Mouse (Mus musculus) forebrain, embryonic 12.5 days (tissue): Measurements from ENCODE around the gene Slc25a39. TPM values are rescaled to one million over a fixed set of nuclear protein-coding genes. Genes with fewer than 3 reads are reported as not detected.

ENCODE experiments used
- ATAC-seq: fragments of 200-750 bp; cut with Nextera tagmentation; 2 replicates; pipeline ENCODE4 v1.8.0; 2017; ENCODE audit warnings: moderate TSS enrichment; ENCODE audit not compliant: low FRiP score
- H3K27ac ChIP-seq: fragments of 300-500 bp; sonication (generic); 2 replicates; pipeline ENCODE4 v1.5.1; 2016; ENCODE audit warnings: mild to moderate bottlenecking
- H3K27me3 ChIP-seq: fragments of 300-500 bp; sonication (generic); 2 replicates; pipeline ENCODE4 v1.6.1; 2016; ENCODE audit warnings: mild to moderate bottlenecking
- H3K36me3 ChIP-seq: fragments of 300-500 bp; sonication (generic); replicated peaks from 2 replicates; pipeline ENCODE4 v1.6.1; 2016; ENCODE audit warnings: mild to moderate bottlenecking
- H3K4me1 ChIP-seq: fragments of 300-500 bp; sonication (generic); 2 replicates; pipeline ENCODE4 v1.6.1; 2016
- H3K4me2 ChIP-seq: fragments of 300-500 bp; sonication (generic); 2 replicates; pipeline ENCODE4 v1.6.1; 2016; ENCODE audit warnings: mild to moderate bottlenecking, moderate library complexity
- H3K4me3 ChIP-seq: fragments of 300-500 bp; sonication (generic); replicated peaks from 2 replicates; pipeline ENCODE4 v1.5.1; 2016; ENCODE audit warnings: mild to moderate bottlenecking
- H3K9ac ChIP-seq: fragments of 300-500 bp; sonication (generic); 2 replicates; pipeline ENCODE4 v1.6.1; 2016; ENCODE audit warnings: mild to moderate bottlenecking
- H3K9me3 ChIP-seq: fragments of 300-500 bp; sonication (generic); 2 replicates; pipeline ENCODE4 v1.6.1; 2016
- WGBS: fragments of 180-500 bp; shearing (Covaris S2); methylation state at CpG from one replicate; pipeline ENCODE4 v1.1.7; 2016; 5-methylcytosine and 5-hydroxymethylcytosine counted together
- polyA plus RNA-seq: library from polyadenylated mRNA; unstranded; fragments of >200 nt; fragmentation: Nextera tagmentation; extraction: Ambion mirVana; gene quantifications from 2 replicates; pipeline ENCODE4 v1.2.1, GENCODE M21; 2016

Slc25a39 gene
- polyA plus RNA-seq = 173 TPM in 2 replicates

GRCm38 (mm10) chr11:102407834-102408215 lies at the start of gene Slc25a39:
TSS of gene Slc25a39 (minus strand) at chr11:102407946.
- Histone ChIP-seq H3K4me2 (peak within 1 kb of the TSS; percentile 85), H3K4me1 (peaks cover 42% of the 10 kb centered on the region), H3K27me3 (no peaks in the 10 kb centered on the region), H3K27ac (peak within 1 kb of the TSS; percentile 80), H3K36me3 (peaks cover 21% of the 10 kb centered on the region), H3K4me3 (peak within 1 kb of the TSS; percentile 80), H3K9me3 (no peaks in the 10 kb centered on the region), H3K9ac (peak within 1 kb of the TSS; percentile 87)
- under 1% methylated on average over 19 of the region's 19 CpGs for WGBS
- peak; percentile 4; the same call in 1 of the 2 replicates for ATAC-seq

GRCm38 (mm10) chr11:102455740-102456396 lies 48.1 kb upstream of the Slc25a39 start:
- peak; percentile 94 for ATAC-seq
- Histone ChIP-seq H3K9me3 (no peaks in the 10 kb centered on the region), H3K4me1 (peaks cover 23% of the 10 kb centered on the region), H3K9ac (peak overlapping the region; percentile 50), H3K4me2 (peak overlapping the region; percentile 88), H3K27ac (peak overlapping the region; percentile 71), H3K27me3 (peaks cover 67% of the 10 kb centered on the region), H3K4me3 (peak overlapping the region; percentile 48), H3K36me3 (no peaks in the 10 kb centered on the region)
- under 1% methylated on average over 40 of the region's 40 CpGs for WGBS

- H3K4me1 ChIP-seq = peaks cover 29% of the 10 kb centered on the region
- ATAC-seq = no peak
- H3K9ac ChIP-seq = no peak overlapping the region
- 17% methylated on average over 10 of the region's 10 CpGs for WGBS
- no peaks in the 10 kb centered on the region for H3K36me3 ChIP-seq
- peaks cover 81% of the 10 kb centered on the region for H3K27me3 ChIP-seq
- no peaks in the 10 kb centered on the region for H3K9me3 ChIP-seq
- no peak overlapping the region for H3K4me2 ChIP-seq
- no peak overlapping the region for H3K4me3 ChIP-seq
- H3K27ac ChIP-seq = no peak overlapping the region
Measured at GRCm38 (mm10) chr11:102453131-102453530, 45.4 kb upstream of the Slc25a39 start.

GRCm38 (mm10) chr11:102449043-102450008 lies 41.6 kb upstream of the Slc25a39 start:
- Histone ChIP-seq H3K4me3 (no peak overlapping the region), H3K9me3 (no peaks in the 10 kb centered on the region), H3K4me1 (peaks cover 35% of the 10 kb centered on the region), H3K27ac (no peak overlapping the region), H3K27me3 (peaks cover 53% of the 10 kb centered on the region), H3K9ac (no peak overlapping the region), H3K36me3 (no peaks in the 10 kb centered on the region), H3K4me2 (no peak overlapping the region)
- 48% methylated on average over 17 of the region's 17 CpGs for WGBS
- no peak for ATAC-seq

- Histone ChIP-seq H3K9me3 (no peaks in the 10 kb centered on the region), H3K4me3 (no peak overlapping the region), H3K27ac (no peak overlapping the region), H3K4me2 (no peak overlapping the region), H3K36me3 (peaks cover 8% of the 10 kb centered on the region), H3K4me1 (peaks cover 45% of the 10 kb centered on the region), H3K9ac (no peak overlapping the region), H3K27me3 (peaks cover 44% of the 10 kb centered on the region)
- WGBS = 11% methylated on average over 8 of the region's 8 CpGs
- no peak for ATAC-seq
Measured at GRCm38 (mm10) chr11:102448327-102448726, 40.6 kb upstream of the Slc25a39 start.

- Histone ChIP-seq H3K9me3 (no peaks in the 10 kb centered on the region), H3K27ac (peak within 1 kb of the TSS; percentile 94), H3K4me1 (peaks cover 45% of the 10 kb centered on the region), H3K4me2 (peak within 1 kb of the TSS; percentile 89), H3K27me3 (peaks cover 38% of the 10 kb centered on the region), H3K36me3 (peaks cover 14% of the 10 kb centered on the region), H3K9ac (peak within 1 kb of the TSS; percentile 94), H3K4me3 (peak within 1 kb of the TSS; percentile 75)
- under 1% methylated on average over 37 of the region's 40 CpGs for WGBS
- ATAC-seq = peak; percentile 82
Measured at GRCm38 (mm10) chr11:102447497-102447896, 39.8 kb upstream of the Slc25a39 start, which contains the start of gene Fam171a2. TSS of gene Fam171a2 (minus strand) at chr11:102447682.

GRCm38 (mm10) chr11:102446581-102447461 lies 39.1 kb upstream of the Slc25a39 start:
- Histone ChIP-seq H3K4me3 (peak overlapping the region; percentile 75), H3K4me1 (peaks cover 45% of the 10 kb centered on the region), H3K4me2 (peak overlapping the region; percentile 89), H3K36me3 (peaks cover 21% of the 10 kb centered on the region), H3K27ac (peak overlapping the region; percentile 94), H3K27me3 (peaks cover 32% of the 10 kb centered on the region), H3K9ac (peak overlapping the region; percentile 94), H3K9me3 (no peaks in the 10 kb centered on the region)
- WGBS = 0% methylated on average over 48 of the region's 49 CpGs
- ATAC-seq = peak; percentile 66

- Histone ChIP-seq H3K4me2 (peak overlapping the region; percentile 89), H3K36me3 (peaks cover 30% of the 10 kb centered on the region), H3K9me3 (no peaks in the 10 kb centered on the region), H3K4me3 (peak overlapping the region; percentile 75), H3K27me3 (peaks cover 27% of the 10 kb centered on the region), H3K9ac (peak overlapping the region; percentile 94), H3K27ac (peak overlapping the region; percentile 94), H3K4me1 (peaks cover 45% of the 10 kb centered on the region)
- WGBS = 17% methylated on average over 7 of the region's 7 CpGs
- 0 out of 2 replicates have a peak, but pooled peaks have one; percentile 7 for ATAC-seq
Measured at GRCm38 (mm10) chr11:102445891-102446361, 38.2 kb upstream of the Slc25a39 start.

GRCm38 (mm10) chr11:102445264-102445890 lies 37.6 kb upstream of the Slc25a39 start:
- Histone ChIP-seq H3K4me3 (peak overlapping the region; percentile 75), H3K4me1 (peaks cover 45% of the 10 kb centered on the region), H3K27ac (peak overlapping the region; percentile 94), H3K36me3 (peaks cover 35% of the 10 kb centered on the region), H3K4me2 (peak overlapping the region; percentile 89), H3K27me3 (peaks cover 23% of the 10 kb centered on the region), H3K9me3 (no peaks in the 10 kb centered on the region), H3K9ac (peak overlapping the region; percentile 94)
- no peak for ATAC-seq
- 16% methylated on average over 10 of the region's 10 CpGs for WGBS

GRCm38 (mm10) chr11:102444781-102445180 lies 37.0 kb upstream of the Slc25a39 start:
- Histone ChIP-seq H3K4me1 (peaks cover 45% of the 10 kb centered on the region), H3K4me3 (peak overlapping the region; percentile 75), H3K4me2 (peak overlapping the region; percentile 89), H3K36me3 (peaks cover 41% of the 10 kb centered on the region), H3K27me3 (peaks cover 23% of the 10 kb centered on the region), H3K9me3 (no peaks in the 10 kb centered on the region), H3K27ac (peak overlapping the region; percentile 94; the same call in 1 of the 2 replicates), H3K9ac (peak overlapping the region; percentile 46)
- 1% methylated on average over 6 of the region's 6 CpGs for WGBS
- ATAC-seq = no peak

GRCm38 (mm10) chr11:102444321-102444720 lies 36.6 kb upstream of the Slc25a39 start:
- no peak overlapping the region for H3K4me2 ChIP-seq
- H3K4me3 ChIP-seq = no peak overlapping the region
- no peak for ATAC-seq
- peaks cover 23% of the 10 kb centered on the region for H3K27me3 ChIP-seq
- no peaks in the 10 kb centered on the region for H3K9me3 ChIP-seq
- no peak overlapping the region for H3K9ac ChIP-seq
- WGBS = 64% methylated on average over 3 of the region's 3 CpGs
- H3K4me1 ChIP-seq = peaks cover 45% of the 10 kb centered on the region
- no peak overlapping the region for H3K27ac ChIP-seq
- H3K36me3 ChIP-seq = peaks cover 46% of the 10 kb centered on the region
